Comparison of ENCODE assay signal across 13 mouse cellular contexts in the genomic region with DNA sequence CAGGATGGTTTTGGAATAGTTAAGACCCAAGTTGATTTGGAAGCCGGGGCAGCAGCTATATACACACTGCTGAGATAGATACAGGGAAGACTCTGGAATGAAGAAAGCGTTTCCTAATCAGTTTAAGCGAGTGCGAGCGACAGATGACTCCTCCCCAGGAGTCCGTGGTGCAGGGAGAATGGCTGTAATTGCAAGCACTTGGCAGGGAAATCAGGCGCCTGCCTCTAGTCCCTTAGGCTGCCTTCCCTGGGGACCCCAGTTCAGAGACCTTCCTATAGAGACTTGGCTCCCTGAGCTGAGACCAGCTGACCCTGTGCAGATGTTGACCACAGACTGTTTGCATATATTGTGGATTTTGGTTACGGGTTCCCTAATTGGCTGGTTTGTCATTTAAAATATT.
DNase-seq lines count a peak whose midpoint lies in the region; ATAC-seq lines count a peak whose summit lies in the region.
"Had no signal": no experiment of that assay in that cellular context is flagged by ENCODE, and none has a peak within 500 bp of the region (broad histone marks: within the 10 kb centered on the region; RNA-seq: fewer than 3 reads in every experiment).

No protein-coding gene starts in this region.

- DNase-seq in adrenal gland, postnatal 10 days = peak; percentile 43
- DNase-seq in adrenal gland, adult 8-10 months = no peak
- no peak for DNase-seq in heart, adult 18-20 months
- peak; percentile 82 for DNase-seq in midbrain, embryonic 11.5 days (ENCODE audit: low spot score, missing footprints)
- DNase-seq in cerebellum, postnatal 25 days = peak; percentile 61 to 72
- DNase-seq: adrenal gland, adult 2 months; thymus, postnatal 4 days had no signal

- H3K36me3 ChIP-seq in heart, embryonic 12.5 days = no peaks in the 10 kb centered on the region
- no peaks in the 10 kb centered on the region for H3K36me3 ChIP-seq in midbrain, embryonic 11.5 days (ENCODE audit: control insufficient read depth, insufficient read depth, low read length)
- no peaks in the 10 kb centered on the region for H3K36me3 ChIP-seq in midbrain, embryonic 16.5 days (ENCODE audit: control insufficient read depth, insufficient read depth, low read length)
- H3K36me3 ChIP-seq: kidney, embryonic 15.5 days; liver, embryonic 15.5 days had no signal

- H3K4me1 ChIP-seq in heart, embryonic 12.5 days (replicated peaks) = peaks cover 10% of the 10 kb centered on the region
- H3K4me1 ChIP-seq in midbrain, embryonic 11.5 days (ENCODE audit: control insufficient read depth, insufficient read depth, low read length) = peaks cover 14% of the 10 kb centered on the region
- peaks cover 10% of the 10 kb centered on the region; the same call in 1 of the 2 replicates for H3K4me1 ChIP-seq in midbrain, embryonic 16.5 days (ENCODE audit: control insufficient read depth, insufficient read depth, low read length)
- H3K4me1 ChIP-seq: liver, embryonic 15.5 days had no signal

- peaks cover 26% of the 10 kb centered on the region for H3K27me3 ChIP-seq in heart, embryonic 12.5 days (replicated peaks)
- no peaks in the 10 kb centered on the region for H3K27me3 ChIP-seq in midbrain, embryonic 11.5 days (ENCODE audit: control insufficient read depth, insufficient read depth, low read length)
- H3K27me3 ChIP-seq in midbrain, embryonic 16.5 days (ENCODE audit: control insufficient read depth, insufficient read depth, low read depth, low read length) = no peaks in the 10 kb centered on the region
- H3K27me3 ChIP-seq: liver, embryonic 15.5 days had no signal

- H3K27ac ChIP-seq in heart, embryonic 12.5 days (ENCODE audit: poor library complexity, severe bottlenecking) = no peak overlapping the region
- H3K27ac ChIP-seq in midbrain, embryonic 11.5 days (ENCODE audit: low read depth, low read length) = no peak overlapping the region
- H3K27ac ChIP-seq in midbrain, embryonic 16.5 days (ENCODE audit: low read length) = no peak overlapping the region
- H3K27ac ChIP-seq: kidney, embryonic 15.5 days; liver, embryonic 15.5 days had no signal

- no peak overlapping the region for H3K4me3 ChIP-seq in heart, embryonic 12.5 days
- H3K4me3 ChIP-seq in midbrain, embryonic 11.5 days (ENCODE audit: low read depth, low read length) = no peak overlapping the region
- H3K4me3 ChIP-seq in midbrain, embryonic 16.5 days (ENCODE audit: low read depth, low read length) = no peak overlapping the region
- H3K4me3 ChIP-seq: kidney, embryonic 15.5 days; liver, embryonic 15.5 days had no signal

- H3K9me3 ChIP-seq in heart, embryonic 12.5 days (replicated peaks) = no peaks in the 10 kb centered on the region
- no peaks in the 10 kb centered on the region for H3K9me3 ChIP-seq in midbrain, embryonic 11.5 days (ENCODE audit: control insufficient read depth, low read length)
- no peaks in the 10 kb centered on the region for H3K9me3 ChIP-seq in midbrain, embryonic 16.5 days (replicated peaks; ENCODE audit: control insufficient read depth, low read length, poor library complexity, severe bottlenecking)
- H3K9me3 ChIP-seq: kidney, embryonic 15.5 days; liver, embryonic 15.5 days had no signal

- H3K4me2 ChIP-seq in heart, embryonic 12.5 days = peak overlapping the region; percentile 27
- no peak overlapping the region for H3K4me2 ChIP-seq in midbrain, embryonic 11.5 days
- no peak overlapping the region for H3K4me2 ChIP-seq in midbrain, embryonic 16.5 days (ENCODE audit: low read length)
- H3K4me2 ChIP-seq: kidney, embryonic 15.5 days; liver, embryonic 15.5 days had no signal

- whole genome bisulfite sequencing in heart, embryonic 12.5 days = 15% methylated on average over 8 of the region's 8 CpGs
- WGBS in midbrain, embryonic 11.5 days = 33% methylated on average over 8 of the region's 8 CpGs
- 16% methylated on average over 8 of the region's 8 CpGs for WGBS in midbrain, embryonic 16.5 days

- no peak for ATAC-seq in heart, embryonic 12.5 days (ENCODE audit: insufficient number of reproducible peaks, low FRiP score)
- ATAC-seq in midbrain, embryonic 11.5 days (ENCODE audit: low FRiP score) = no peak
- ATAC-seq in midbrain, embryonic 16.5 days = no peak
- no peak for ATAC-seq in activated CD4-positive, CD25-positive, alpha-beta regulatory T cell, adult 4 months
- ATAC-seq: Patski had no signal

- 0 out of 2 replicates have a peak overlapping the region, but pooled peaks have one; percentile 38 for H3K9ac ChIP-seq in heart, embryonic 12.5 days
- H3K9ac ChIP-seq in midbrain, embryonic 11.5 days (ENCODE audit: low read length) = no peak overlapping the region
- H3K9ac ChIP-seq in midbrain, embryonic 16.5 days (ENCODE audit: low read depth, low read length) = no peak overlapping the region
- H3K9ac ChIP-seq: kidney, embryonic 15.5 days; liver, embryonic 15.5 days had no signal

Comparison
In these comparisons a context has a peak if more than half of its experiments do, and no peak if none do; other contexts are left out.
1. DNase-seq: peak in adrenal gland, postnatal 10 days (single experiment), midbrain, embryonic 11.5 days (single experiment) and cerebellum, postnatal 25 days (2 of 2); none in adrenal gland, adult 8-10 months (single experiment) and heart, adult 18-20 months (0 of 2).